Mouse (Mus musculus) megakaryocyte progenitor cell, adult 5-6 weeks (primary cell): Measurements from ENCODE around the gene Mbl1. TPM values are rescaled to one million over a fixed set of nuclear protein-coding genes. Genes with fewer than 3 reads are reported as not detected.

Source experiments
- ATAC-seq: replicated peaks from 2 replicates; pipeline ENCODE4 v1.8.0; 2016; ENCODE audit warnings: mild to moderate bottlenecking, moderate TSS enrichment, inconsistent platforms; ENCODE audit not compliant: poor library complexity
- total RNA-seq, 2 experiments: library from RNA; stranded (forward) in 1 of 2; stranded (reverse) in 1 of 2; fragments of 157-497, 149-512 nt in 1 of 2; fragments of 200-1000 nt in 1 of 2; gene quantifications; 2 replicates each; pipeline versions ENCODE4 v1.2.3 to v1.2.4; 2015 to 2017

The Mbl1 gene
- total RNA-seq, 2 experiments from 2014 or later = not detected

- no peak for ATAC-seq
Observed at GRCm38 (mm10) chr14:41185059-41185821, 34.0 kb downstream of the Mbl1 start, which contains the start of gene Sftpd. TSS of gene Sftpd (minus strand) at chr14:41185149.

DNA sequence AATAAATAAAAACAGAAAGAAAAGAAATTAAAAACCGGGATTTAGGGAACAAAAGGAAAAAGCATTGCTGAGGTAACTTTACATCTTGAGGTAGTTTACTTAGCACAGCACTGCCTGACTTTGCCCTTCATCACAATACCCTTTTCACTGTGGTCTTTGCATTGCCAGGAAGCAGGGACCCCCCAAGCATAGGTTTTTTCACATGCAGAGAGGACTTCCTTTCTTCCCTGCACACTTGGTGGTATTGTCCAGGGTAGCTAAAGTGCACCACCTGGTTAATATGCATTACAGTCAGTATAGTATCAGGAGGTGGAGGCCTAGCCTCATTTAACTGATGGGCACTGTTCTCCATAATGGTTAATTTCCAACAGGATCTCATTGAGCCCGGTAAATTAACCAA is 38.2 kb downstream of the Mbl1 start:
- ATAC-seq = no peak

DNA sequence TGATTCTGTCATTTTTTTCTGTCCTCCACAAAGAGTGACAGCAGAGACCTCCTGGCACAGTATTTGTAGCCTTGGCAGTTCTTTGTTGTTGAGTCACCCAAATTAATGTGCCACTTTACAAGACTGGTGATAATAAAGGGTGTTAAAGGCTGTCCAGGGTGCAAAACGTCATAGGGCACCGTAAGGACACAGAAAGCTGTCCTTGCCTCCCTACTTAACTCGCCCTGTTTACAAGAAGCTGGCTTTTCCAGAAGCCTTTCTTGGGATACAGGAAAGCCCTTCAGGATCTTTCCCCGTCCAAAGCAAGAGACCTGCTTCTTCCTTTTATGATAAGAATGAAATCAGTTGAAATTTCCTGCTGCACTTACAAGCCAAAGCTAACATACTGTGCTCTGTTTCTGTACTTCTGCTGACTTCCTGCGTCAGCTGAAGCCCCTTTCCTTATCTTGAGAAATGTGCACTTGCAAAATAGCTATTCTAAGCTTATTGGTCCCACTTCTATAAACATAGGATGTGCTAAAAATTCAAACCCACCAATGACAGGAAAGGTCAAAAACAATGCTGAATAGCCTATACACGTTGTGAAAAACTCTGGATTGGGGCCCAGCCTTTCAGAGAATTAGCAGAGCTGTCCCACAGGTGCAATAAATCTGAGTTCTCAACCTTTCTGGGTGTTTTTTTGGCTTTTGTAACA is 46.9 kb downstream of the Mbl1 start:
- no peak for ATAC-seq

Other genes with a start within 250 kb of the Mbl1 start
- gene Tspan14, start 184.7 kb upstream of the Mbl1 start, total RNA-seq (2015) = 30.7 and 36.6 TPM in 2 replicates
- gene Tspan14, start 184.7 kb upstream of the Mbl1 start, total RNA-seq (2017) = 35.6 and 42.0 TPM in 2 replicates
- 10.8 and 20.4 TPM in 2 replicates for gene Fam213a, start 137.7 kb upstream of the Mbl1 start, total RNA-seq (2015)
- 8.7 and 15.3 TPM in 2 replicates for gene Fam213a, start 137.7 kb upstream of the Mbl1 start, total RNA-seq (2017)
- gene Dydc2, start 82.2 kb upstream of the Mbl1 start, total RNA-seq (2015) = not detected in 2 replicates
- not detected in 2 replicates for gene Dydc2, start 82.2 kb upstream of the Mbl1 start, total RNA-seq (2017)
- gene Dydc1, start 78.5 kb upstream of the Mbl1 start, total RNA-seq (2015) = not detected in 2 replicates
- not detected in 2 replicates for gene Dydc1, start 78.5 kb upstream of the Mbl1 start, total RNA-seq (2017)
- gene Mat1a, start 46.4 kb upstream of the Mbl1 start, total RNA-seq (2015) = not detected in 2 replicates
- gene Mat1a, start 46.4 kb upstream of the Mbl1 start, total RNA-seq (2017) = not detected in 2 replicates
- gene Sftpa1, start 19.7 kb upstream of the Mbl1 start, total RNA-seq (2015) = not detected in 2 replicates
- not detected in 2 replicates for gene Sftpa1, start 19.7 kb upstream of the Mbl1 start, total RNA-seq (2017)
- not detected in 2 replicates for gene Sftpd, start 33.7 kb downstream of the Mbl1 start, total RNA-seq (2015)
- gene Sftpd, start 33.7 kb downstream of the Mbl1 start, total RNA-seq (2017) = not detected in 2 replicates
- gene Gm2832, start 127.3 kb downstream of the Mbl1 start, total RNA-seq (2015) = not detected in 2 replicates
- not detected in 2 replicates for gene Gm2832, start 127.3 kb downstream of the Mbl1 start, total RNA-seq (2017)
- not detected in 2 replicates for gene Gm5798, start 197.2 kb downstream of the Mbl1 start, total RNA-seq (2015)
- gene Gm5798, start 197.2 kb downstream of the Mbl1 start, total RNA-seq (2017) = not detected in 2 replicates
- gene Gm7945, start 234.9 kb downstream of the Mbl1 start, total RNA-seq (2015) = not detected in 2 replicates
- gene Gm7945, start 234.9 kb downstream of the Mbl1 start, total RNA-seq (2017) = not detected in 2 replicates